Mouse (Mus musculus): ENCODE measurements at regions not wholly inside any gene's neighbourhood (a gene's known extent, or its start where the extent isn't known, plus 50 kb on each side); places are given as distances from the start of the nearest gene placed in this dataset.

GRCm38 (mm10) chr13:34446806-34447205 is 101.8 kb upstream of the Slc22a23 start:
- H3K4me2 ChIP-seq (ENCODE audit: low read depth): no peak overlapping the region
- ATAC-seq (ENCODE audit: insufficient read depth, low FRiP score, low TSS enrichment) (no peak), DNase-seq (ENCODE audit: low spot score) (no peak)
- no peak overlapping the region for H3K27ac ChIP-seq (ENCODE audit: low read depth, low read length)
- no peak overlapping the region for H3K9ac ChIP-seq (ENCODE audit: low read length)
- no peaks in the 10 kb centered on the region for H3K9me3 ChIP-seq (ENCODE audit: control insufficient read depth, low read length)
- no peaks in the 10 kb centered on the region for H3K36me3 ChIP-seq (ENCODE audit: control insufficient read depth, insufficient read depth, low read length)
- no peaks in the 10 kb centered on the region for H3K4me1 ChIP-seq (ENCODE audit: control insufficient read depth, insufficient read depth, low read length)
- no peaks in the 10 kb centered on the region for H3K27me3 ChIP-seq (ENCODE audit: control insufficient read depth, insufficient read depth, low read length)
- H3K4me3 ChIP-seq (ENCODE audit: low read depth, low read length): no peak overlapping the region

DNA sequence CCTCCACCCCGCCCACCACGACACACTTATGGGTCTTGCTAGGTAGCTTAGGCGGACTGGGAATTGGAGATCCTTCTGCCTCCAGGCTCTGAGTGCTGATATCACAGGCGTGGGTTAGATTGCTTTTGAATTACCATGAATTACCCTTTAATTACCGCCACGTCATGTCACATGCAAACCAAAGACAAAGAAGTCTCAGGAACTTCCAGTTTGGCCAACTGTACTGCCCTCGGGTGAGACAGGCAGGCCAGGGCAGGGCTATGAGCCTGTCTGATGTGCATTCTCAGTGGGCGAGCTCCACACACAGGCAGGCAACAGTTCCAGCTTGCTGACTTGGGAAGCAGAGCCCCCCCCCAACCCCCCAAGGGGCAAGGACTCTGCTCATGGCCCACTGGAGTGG is 101.3 kb upstream of the Slc22a23 start:
- Histone ChIP-seq H3K4me1 (ENCODE audit: control insufficient read depth, insufficient read depth, low read length) (no peaks in the 10 kb centered on the region), H3K27me3 (ENCODE audit: control insufficient read depth, insufficient read depth, low read length) (no peaks in the 10 kb centered on the region), H3K9me3 (ENCODE audit: control insufficient read depth, low read length) (no peaks in the 10 kb centered on the region), H3K4me2 (ENCODE audit: low read depth) (no peak overlapping the region), H3K36me3 (ENCODE audit: control insufficient read depth, insufficient read depth, low read length) (no peaks in the 10 kb centered on the region), H3K27ac (ENCODE audit: low read depth, low read length) (no peak overlapping the region), H3K9ac (ENCODE audit: low read length) (no peak overlapping the region), H3K4me3 (ENCODE audit: low read depth, low read length) (no peak overlapping the region)
- WGBS: 73% methylated on average over 8 of the region's 8 CpGs
- no peak for DNase-seq (ENCODE audit: low spot score)
- no peak for ATAC-seq (ENCODE audit: insufficient read depth, low FRiP score, low TSS enrichment)

GRCm38 (mm10) chr13:34441347-34441746 is 96.4 kb upstream of the Slc22a23 start:
- Histone ChIP-seq H3K27me3 (ENCODE audit: control insufficient read depth, insufficient read depth, low read length) (no peaks in the 10 kb centered on the region), H3K27ac (ENCODE audit: low read depth, low read length) (no peak overlapping the region), H3K9ac (ENCODE audit: low read length) (no peak overlapping the region), H3K4me1 (ENCODE audit: control insufficient read depth, insufficient read depth, low read length) (no peaks in the 10 kb centered on the region), H3K9me3 (ENCODE audit: control insufficient read depth, low read length) (no peaks in the 10 kb centered on the region), H3K4me3 (ENCODE audit: low read depth, low read length) (no peak overlapping the region), H3K36me3 (ENCODE audit: control insufficient read depth, insufficient read depth, low read length) (no peaks in the 10 kb centered on the region), H3K4me2 (ENCODE audit: low read depth) (no peak overlapping the region)
- ATAC-seq (ENCODE audit: insufficient read depth, low FRiP score, low TSS enrichment) (no peak), DNase-seq (ENCODE audit: low spot score) (no peak)
- 52% methylated on average over 1 of the region's 1 CpGs for WGBS

DNA sequence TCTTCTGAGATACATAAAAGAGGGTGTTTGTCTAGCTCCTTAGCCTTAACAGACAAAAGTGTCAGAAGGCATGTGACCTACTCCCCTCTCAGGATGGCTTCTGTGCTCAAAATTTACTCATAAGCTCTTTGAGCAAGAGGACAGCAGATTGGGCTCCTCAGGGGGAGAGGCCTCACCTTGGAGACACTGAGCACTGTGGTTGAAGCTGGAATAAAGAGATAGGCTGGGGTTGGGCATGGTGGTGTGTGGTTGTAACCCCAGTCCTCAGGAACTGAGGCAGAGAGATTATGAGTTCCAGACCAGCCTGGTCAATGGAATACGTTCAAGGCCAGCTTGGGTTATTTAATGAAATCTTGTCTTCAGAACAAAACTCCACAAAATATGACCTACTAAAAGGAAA is 82.5 kb upstream of the Slc22a23 start:
- no peak overlapping the region for H3K27ac ChIP-seq (ENCODE audit: low read depth, low read length)
- no peak overlapping the region for H3K4me3 ChIP-seq (ENCODE audit: low read depth, low read length)
- no peak overlapping the region for H3K4me2 ChIP-seq (ENCODE audit: low read depth)
- DNase-seq (ENCODE audit: low spot score): no peak
- no peaks in the 10 kb centered on the region for H3K36me3 ChIP-seq (ENCODE audit: control insufficient read depth, insufficient read depth, low read length)
- ATAC-seq (ENCODE audit: insufficient read depth, low FRiP score, low TSS enrichment): no peak
- WGBS: 95% methylated on average over 1 of the region's 1 CpGs
- no peaks in the 10 kb centered on the region for H3K4me1 ChIP-seq (ENCODE audit: control insufficient read depth, insufficient read depth, low read length)
- H3K9ac ChIP-seq (ENCODE audit: low read length): no peak overlapping the region
- no peaks in the 10 kb centered on the region for H3K27me3 ChIP-seq (ENCODE audit: control insufficient read depth, insufficient read depth, low read length)
- H3K9me3 ChIP-seq (ENCODE audit: control insufficient read depth, low read length): no peaks in the 10 kb centered on the region

DNA sequence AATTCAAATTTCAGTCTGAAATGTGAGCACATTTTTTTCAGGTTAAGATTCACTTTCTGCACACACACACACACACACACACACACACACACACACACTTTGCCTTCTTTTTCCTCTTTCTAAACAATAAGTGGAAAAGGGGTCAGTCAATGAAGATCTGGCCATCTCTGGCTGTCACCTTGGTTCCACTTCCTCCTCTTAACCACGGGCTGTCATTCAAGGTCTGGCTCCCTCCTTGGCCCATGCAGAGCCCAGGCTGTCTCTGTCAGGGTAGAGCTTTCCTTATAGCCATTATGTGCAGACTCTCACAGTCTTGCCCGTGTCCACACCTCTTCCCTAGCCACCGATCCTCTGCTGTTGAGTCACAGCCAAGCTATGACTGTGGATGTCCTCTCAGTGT is 79.9 kb upstream of the Slc22a23 start:
- Histone ChIP-seq H3K36me3 (ENCODE audit: control insufficient read depth, insufficient read depth, low read length) (no peaks in the 10 kb centered on the region), H3K27ac (ENCODE audit: low read depth, low read length) (no peak overlapping the region), H3K27me3 (ENCODE audit: control insufficient read depth, insufficient read depth, low read length) (no peaks in the 10 kb centered on the region), H3K9ac (ENCODE audit: low read length) (no peak overlapping the region), H3K4me1 (ENCODE audit: control insufficient read depth, insufficient read depth, low read length) (0 out of 2 replicates have a peak, but pooled peaks cover 4% of the 10 kb centered on the region), H3K9me3 (ENCODE audit: control insufficient read depth, low read length) (no peaks in the 10 kb centered on the region), H3K4me2 (ENCODE audit: low read depth) (no peak overlapping the region), H3K4me3 (ENCODE audit: low read depth, low read length) (no peak overlapping the region)
- 76% methylated on average over 3 of the region's 3 CpGs for WGBS
- no peak for DNase-seq (ENCODE audit: low spot score)
- no peak for ATAC-seq (ENCODE audit: insufficient read depth, low FRiP score, low TSS enrichment)

DNA sequence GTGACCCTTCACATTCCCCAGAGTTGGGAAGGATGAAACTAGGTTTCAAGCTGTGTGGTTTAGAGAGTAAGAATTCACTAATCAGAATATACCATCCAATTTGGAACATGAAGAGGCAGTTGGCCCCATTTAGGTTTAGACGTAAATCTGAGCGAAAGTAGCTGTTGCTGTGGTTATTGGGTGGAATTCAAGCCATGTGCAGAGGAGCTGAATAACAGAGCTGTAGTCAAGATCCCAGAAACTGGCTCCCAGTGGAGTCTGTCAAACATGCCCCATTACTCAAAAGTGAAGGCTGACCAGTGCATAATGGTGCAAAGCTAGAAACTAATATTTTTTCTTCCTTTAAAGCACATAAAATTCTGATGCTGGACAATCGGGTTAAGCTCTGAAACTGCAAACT is 76.7 kb upstream of the Slc22a23 start:
- Histone ChIP-seq H3K4me1 (ENCODE audit: control insufficient read depth, insufficient read depth, low read length) (0 out of 2 replicates have a peak, but pooled peaks cover 4% of the 10 kb centered on the region), H3K36me3 (ENCODE audit: control insufficient read depth, insufficient read depth, low read length) (no peaks in the 10 kb centered on the region), H3K9ac (ENCODE audit: low read length) (no peak overlapping the region), H3K4me2 (ENCODE audit: low read depth) (no peak overlapping the region), H3K27me3 (ENCODE audit: control insufficient read depth, insufficient read depth, low read length) (no peaks in the 10 kb centered on the region), H3K27ac (ENCODE audit: low read depth, low read length) (no peak overlapping the region), H3K9me3 (ENCODE audit: control insufficient read depth, low read length) (no peaks in the 10 kb centered on the region), H3K4me3 (ENCODE audit: low read depth, low read length) (no peak overlapping the region)
- WGBS: 65% methylated on average over 3 of the region's 3 CpGs
- no peak for DNase-seq (ENCODE audit: low spot score)
- no peak for ATAC-seq (ENCODE audit: insufficient read depth, low FRiP score, low TSS enrichment)

DNA sequence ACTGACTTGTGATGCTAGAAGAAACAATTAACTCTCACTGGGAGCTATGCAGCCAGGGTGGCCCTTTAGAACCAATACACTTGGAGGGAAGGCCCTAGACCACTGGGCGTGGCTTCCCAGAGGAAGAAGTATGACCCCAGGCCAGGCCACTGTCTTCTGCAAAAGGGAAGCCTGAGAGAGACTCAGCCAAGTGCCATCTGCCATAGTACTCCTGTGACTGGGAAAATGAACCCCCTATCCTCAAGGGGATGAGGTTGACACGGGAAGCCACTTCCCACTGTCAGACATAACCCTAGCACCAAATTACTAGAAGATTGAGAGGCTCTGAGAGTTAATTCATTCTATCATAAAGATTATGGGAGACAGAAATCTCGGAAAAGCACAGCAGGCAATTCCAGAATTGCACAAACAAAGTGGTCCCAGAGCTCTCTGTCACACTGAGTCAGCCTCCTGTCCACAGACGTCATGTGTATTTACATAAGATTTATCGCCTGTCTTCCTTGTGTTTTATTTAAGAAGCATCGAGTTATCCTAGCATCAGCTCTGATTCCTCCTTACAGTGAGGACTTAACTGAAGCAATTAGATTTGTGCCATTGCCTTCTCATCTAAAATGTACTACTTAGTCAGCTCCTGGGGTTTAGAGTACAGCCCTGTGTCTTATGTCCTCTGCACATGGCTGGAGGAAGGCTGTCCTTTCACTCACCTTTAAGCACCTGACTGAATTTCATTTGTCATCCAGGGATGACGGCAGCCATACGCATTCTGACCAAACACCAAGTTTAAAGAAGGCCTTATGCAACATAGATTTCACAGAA is 75.6 kb upstream of the Slc22a23 start:
- Histone ChIP-seq H3K9ac (ENCODE audit: low read length) (no peak overlapping the region), H3K27me3 (ENCODE audit: control insufficient read depth, insufficient read depth, low read length) (no peaks in the 10 kb centered on the region), H3K9me3 (ENCODE audit: control insufficient read depth, low read length) (no peaks in the 10 kb centered on the region), H3K4me2 (ENCODE audit: low read depth) (no peak overlapping the region), H3K27ac (ENCODE audit: low read depth, low read length) (no peak overlapping the region), H3K36me3 (ENCODE audit: control insufficient read depth, insufficient read depth, low read length) (no peaks in the 10 kb centered on the region), H3K4me1 (ENCODE audit: control insufficient read depth, insufficient read depth, low read length) (0 out of 2 replicates have a peak, but pooled peaks cover 4% of the 10 kb centered on the region), H3K4me3 (ENCODE audit: low read depth, low read length) (no peak overlapping the region)
- no peak for ATAC-seq (ENCODE audit: insufficient read depth, low FRiP score, low TSS enrichment)
- DNase-seq (ENCODE audit: low spot score): no peak
- 59% methylated on average over 8 of the region's 8 CpGs for WGBS

DNA sequence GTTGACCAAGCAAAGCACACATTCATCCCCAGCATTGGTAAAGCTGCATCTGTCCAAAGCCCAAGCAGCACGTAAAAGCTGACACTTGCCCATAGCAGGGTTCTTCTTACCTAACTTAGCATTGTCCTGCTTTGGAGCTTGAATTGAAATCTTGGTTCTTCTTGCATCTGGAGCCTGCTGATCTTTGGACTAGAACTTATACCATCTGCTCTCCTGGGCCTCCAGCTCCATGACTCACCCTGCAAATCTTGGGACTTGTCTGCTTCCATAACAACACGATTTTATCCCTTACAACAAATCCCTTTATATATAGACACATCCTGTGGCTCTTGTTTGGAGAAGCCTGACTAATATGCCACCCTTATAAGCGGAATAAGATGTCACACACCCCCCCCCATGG is 74.1 kb upstream of the Slc22a23 start:
- Histone ChIP-seq H3K4me2 (ENCODE audit: low read depth) (no peak overlapping the region), H3K9ac (ENCODE audit: low read length) (no peak overlapping the region), H3K27me3 (ENCODE audit: control insufficient read depth, insufficient read depth, low read length) (no peaks in the 10 kb centered on the region), H3K9me3 (ENCODE audit: control insufficient read depth, low read length) (no peaks in the 10 kb centered on the region), H3K36me3 (ENCODE audit: control insufficient read depth, insufficient read depth, low read length) (no peaks in the 10 kb centered on the region), H3K4me3 (ENCODE audit: low read depth, low read length) (no peak overlapping the region), H3K4me1 (ENCODE audit: control insufficient read depth, insufficient read depth, low read length) (0 out of 2 replicates have a peak, but pooled peaks cover 4% of the 10 kb centered on the region), H3K27ac (ENCODE audit: low read depth, low read length) (no peak overlapping the region)
- ATAC-seq (ENCODE audit: insufficient read depth, low FRiP score, low TSS enrichment) (no peak), DNase-seq (ENCODE audit: low spot score) (no peak)
- WGBS: 81% methylated on average over 3 of the region's 3 CpGs

GRCm38 (mm10) chr13:34416603-34417002 is 71.6 kb upstream of the Slc22a23 start:
- ATAC-seq (ENCODE audit: insufficient read depth, low FRiP score, low TSS enrichment) (no peak), DNase-seq (ENCODE audit: low spot score) (no peak)
- H3K36me3 ChIP-seq (ENCODE audit: control insufficient read depth, insufficient read depth, low read length): no peaks in the 10 kb centered on the region
- H3K4me2 ChIP-seq (ENCODE audit: low read depth): no peak overlapping the region
- WGBS: 73% methylated on average over 2 of the region's 2 CpGs
- H3K9me3 ChIP-seq (ENCODE audit: control insufficient read depth, low read length): no peaks in the 10 kb centered on the region
- H3K4me3 ChIP-seq (ENCODE audit: low read depth, low read length): no peak overlapping the region
- 0 out of 2 replicates have a peak, but pooled peaks cover 4% of the 10 kb centered on the region for H3K4me1 ChIP-seq (ENCODE audit: control insufficient read depth, insufficient read depth, low read length)
- H3K27ac ChIP-seq (ENCODE audit: low read depth, low read length): no peak overlapping the region
- H3K27me3 ChIP-seq (ENCODE audit: control insufficient read depth, insufficient read depth, low read length): no peaks in the 10 kb centered on the region
- H3K9ac ChIP-seq (ENCODE audit: low read length): no peak overlapping the region
